Mouse (Mus musculus): ENCODE measurements around the gene Cep57l1. TPM values are rescaled to one million over a fixed set of nuclear protein-coding genes. Genes with fewer than 3 reads are reported as not detected.

Cep57l1 gene
- polyA plus RNA-seq, 1 experiment from 2014 or later = 24.8 TPM

DNA sequence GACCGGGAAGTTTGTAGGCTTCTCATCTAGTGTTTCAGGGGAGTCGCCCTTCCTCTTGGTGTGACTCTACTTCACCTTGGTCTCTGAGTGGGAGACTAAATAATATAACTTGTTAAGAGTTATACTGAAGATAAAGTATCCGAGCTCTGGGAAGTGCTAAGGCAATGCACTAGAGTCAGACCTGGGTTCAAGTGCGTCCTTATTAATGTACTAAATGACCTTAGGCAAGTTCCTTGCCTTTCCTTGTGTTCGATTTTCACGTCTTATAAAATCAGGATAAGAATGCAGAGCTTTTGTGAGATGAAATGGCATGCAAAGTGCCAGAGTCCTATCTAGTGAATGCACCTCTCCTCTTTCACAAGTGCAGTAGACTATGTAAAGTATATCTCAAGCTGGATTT, 2.9 kb upstream of the Cep57l1 start:
- H3K36me3 ChIP-seq = no peaks in the 10 kb centered on the region
- H3K9ac ChIP-seq = no peak overlapping the region
- no peaks in the 10 kb centered on the region for H3K27me3 ChIP-seq
- H3K4me3 ChIP-seq (replicated peaks) = peak overlapping the region; percentile 24
- no peaks in the 10 kb centered on the region for H3K9me3 ChIP-seq (replicated peaks)
- peaks cover 25% of the 10 kb centered on the region for H3K4me1 ChIP-seq
- no peak for ATAC-seq (replicated peaks; ENCODE audit: low FRiP score)
- peak overlapping the region; percentile 85 for H3K4me2 ChIP-seq
- no peak overlapping the region for H3K27ac ChIP-seq
- 61% methylated on average over 6 of the region's 6 CpGs for WGBS

DNA sequence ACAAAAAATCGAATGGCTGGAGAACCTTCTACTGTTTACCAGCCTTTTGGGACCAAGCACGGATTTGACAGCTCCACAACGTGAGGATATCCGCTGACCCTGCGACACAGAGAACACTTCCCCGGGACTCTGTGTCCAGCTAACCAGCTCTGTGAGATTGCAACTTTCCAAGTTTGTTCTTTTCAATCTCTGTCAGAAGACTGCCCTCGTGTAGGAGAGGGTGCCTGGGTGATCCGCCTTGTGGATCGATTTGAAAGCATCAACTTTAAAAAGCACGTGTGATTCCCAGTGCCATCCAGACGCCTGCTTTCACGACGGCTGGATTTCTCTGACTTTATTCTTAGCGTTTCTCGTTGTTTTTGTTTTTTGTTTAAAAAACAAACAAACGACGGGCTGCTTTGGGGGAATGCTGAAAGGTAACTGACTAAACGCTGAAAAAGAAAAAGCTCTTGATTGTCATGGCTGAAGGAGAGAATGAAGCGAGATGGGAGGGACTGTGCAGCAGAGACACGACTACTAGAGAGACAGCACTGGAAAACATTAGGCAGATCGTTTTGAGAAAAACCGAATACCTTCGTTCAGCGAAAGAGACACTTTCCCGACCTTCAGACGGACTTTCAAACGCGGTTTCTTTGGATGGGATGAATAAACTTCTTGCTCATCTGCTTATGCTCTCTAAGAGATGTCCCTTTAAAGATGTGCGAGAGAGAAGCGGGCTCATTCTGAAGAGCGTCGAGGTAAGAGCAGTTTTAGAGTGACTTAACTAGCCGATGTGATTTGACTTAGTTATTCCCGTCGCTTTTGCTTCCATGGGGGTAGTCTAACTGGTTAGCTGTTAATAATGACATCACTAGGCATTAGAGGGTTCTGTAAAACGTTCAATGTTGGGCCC, 1.1 kb upstream of the Cep57l1 start:
- WGBS = under 1% methylated on average over 36 of the region's 36 CpGs
- peak overlapping the region; percentile 64 for H3K9ac ChIP-seq

DNA sequence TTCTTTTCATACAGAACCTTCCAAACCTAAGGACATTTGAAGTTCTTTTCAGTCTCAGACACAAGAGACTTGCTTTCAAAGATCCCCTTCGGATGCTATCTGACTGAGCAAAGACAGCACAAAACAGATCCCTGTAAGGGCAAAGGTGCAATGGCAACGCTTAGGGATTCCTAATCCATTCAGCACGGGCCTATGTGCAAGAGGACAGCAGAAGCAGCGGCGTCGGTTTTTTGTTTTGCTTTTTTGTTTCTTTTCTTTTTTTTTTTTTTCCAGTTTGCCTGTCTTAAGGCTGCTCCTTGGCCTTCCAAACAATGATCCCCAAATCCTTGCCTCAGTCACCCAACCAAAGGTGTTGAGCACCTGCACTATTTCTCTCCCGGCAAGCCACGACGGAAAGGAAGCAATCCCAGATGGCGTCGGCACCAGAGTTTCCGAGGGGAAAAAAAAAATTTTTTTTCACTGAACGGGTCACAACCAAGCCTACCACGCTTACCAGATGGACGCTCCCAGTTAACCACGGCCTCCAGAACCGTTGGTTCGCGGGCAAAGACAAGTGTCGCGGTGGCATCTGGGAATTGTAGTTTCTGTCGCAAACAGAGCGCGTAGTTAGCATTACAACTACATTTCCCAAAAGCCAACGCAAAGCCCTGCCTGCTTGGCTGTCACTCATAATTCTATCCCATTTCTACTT, 446 bp downstream of the Cep57l1 start:
- H3K9me3 ChIP-seq (replicated peaks) = no peaks in the 10 kb centered on the region
- peaks cover 22% of the 10 kb centered on the region for H3K4me1 ChIP-seq
- WGBS = 3% methylated on average over 25 of the region's 25 CpGs
- H3K4me2 ChIP-seq = peak overlapping the region; percentile 85
- no peaks in the 10 kb centered on the region for H3K27me3 ChIP-seq
- H3K9ac ChIP-seq = peak overlapping the region; percentile 64
- H3K36me3 ChIP-seq = no peaks in the 10 kb centered on the region
- peak overlapping the region; percentile 95 for H3K27ac ChIP-seq
- peak; percentile 77 for ATAC-seq (replicated peaks; ENCODE audit: low FRiP score)
- peak overlapping the region; percentile 63 for H3K4me3 ChIP-seq (replicated peaks)

More for the DNA sequence above, 1.1 kb upstream of the Cep57l1 start:
- Histone ChIP-seq H3K27ac (peak overlapping the region; percentile 95), H3K27me3 (no peaks in the 10 kb centered on the region), H3K4me3 (replicated peaks) (peak overlapping the region; percentile 63), H3K9me3 (replicated peaks) (no peaks in the 10 kb centered on the region), H3K4me2 (peak overlapping the region; percentile 85), H3K4me1 (peaks cover 25% of the 10 kb centered on the region), H3K36me3 (no peaks in the 10 kb centered on the region)
- no peak for ATAC-seq (replicated peaks; ENCODE audit: low FRiP score)

DNA sequence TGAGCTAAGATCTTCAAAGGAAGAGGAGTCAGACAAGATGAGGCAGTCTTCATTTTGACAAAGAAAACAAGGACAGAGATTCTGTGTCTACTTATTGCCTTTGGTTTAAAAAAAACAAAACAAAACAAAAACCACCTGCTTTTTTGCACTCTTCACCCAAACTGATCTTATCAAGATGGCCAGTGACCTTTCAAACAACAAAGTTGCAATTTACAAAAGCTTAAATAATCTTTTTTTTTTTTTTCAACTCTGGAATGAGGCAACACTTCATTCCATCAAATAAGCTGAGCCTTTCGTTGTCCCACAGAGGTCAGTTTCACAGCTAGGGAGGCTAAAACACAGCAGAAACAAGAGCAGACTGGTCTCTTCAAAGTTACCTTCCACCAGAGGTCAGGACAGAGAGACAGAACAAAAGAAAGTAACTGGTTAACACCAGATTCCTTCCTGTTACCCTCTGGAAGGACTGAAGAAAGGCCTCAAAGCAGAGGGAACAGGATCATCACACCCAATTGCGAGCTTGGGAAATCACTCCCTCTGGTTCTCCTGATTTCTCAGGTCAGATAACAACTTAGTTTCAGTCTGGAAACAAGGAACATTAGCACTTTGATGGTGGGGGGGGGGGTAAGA, 3.8 kb downstream of the Cep57l1 start:
- Histone ChIP-seq H3K9ac (no peak overlapping the region), H3K9me3 (replicated peaks) (peaks cover 18% of the 10 kb centered on the region), H3K36me3 (peaks cover 23% of the 10 kb centered on the region), H3K27ac (no peak overlapping the region), H3K4me2 (no peak overlapping the region), H3K4me3 (replicated peaks) (no peak overlapping the region), H3K4me1 (0 out of 2 replicates have a peak, but pooled peaks cover 3% of the 10 kb centered on the region), H3K27me3 (no peaks in the 10 kb centered on the region)
- ATAC-seq (replicated peaks; ENCODE audit: low FRiP score) = no peak
- 70% methylated on average over 2 of the region's 2 CpGs for WGBS

DNA sequence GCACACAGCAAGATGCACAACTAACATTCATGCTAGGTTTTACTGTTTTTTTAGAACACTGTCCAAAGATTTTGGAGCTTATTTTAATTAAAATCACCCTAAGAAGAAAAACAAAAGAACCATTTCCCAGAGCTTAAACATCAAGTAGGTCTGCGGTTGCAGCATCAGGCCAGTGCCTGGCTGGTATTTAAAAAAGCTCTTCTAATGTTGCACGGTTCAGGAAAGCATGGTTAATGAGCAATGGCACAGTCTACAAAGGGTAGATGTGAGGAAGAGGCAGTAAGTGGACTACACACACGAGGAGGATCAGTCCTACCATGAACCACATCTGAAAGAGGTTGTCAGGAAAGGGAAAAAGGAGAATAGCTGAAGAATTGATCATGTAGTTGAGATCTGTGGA, 5.0 kb downstream of the Cep57l1 start:
- no peak overlapping the region for H3K9ac ChIP-seq
- WGBS = 65% methylated on average over 3 of the region's 3 CpGs
- H3K27ac ChIP-seq = no peak overlapping the region
- no peak overlapping the region for H3K4me3 ChIP-seq (replicated peaks)
- H3K36me3 ChIP-seq = peaks cover 34% of the 10 kb centered on the region
- no peak overlapping the region for H3K4me2 ChIP-seq
- H3K9me3 ChIP-seq (replicated peaks) = peaks cover 21% of the 10 kb centered on the region
- H3K27me3 ChIP-seq = no peaks in the 10 kb centered on the region
- ATAC-seq (replicated peaks; ENCODE audit: low FRiP score) = no peak
- 0 out of 2 replicates have a peak, but pooled peaks cover 3% of the 10 kb centered on the region for H3K4me1 ChIP-seq

DNA sequence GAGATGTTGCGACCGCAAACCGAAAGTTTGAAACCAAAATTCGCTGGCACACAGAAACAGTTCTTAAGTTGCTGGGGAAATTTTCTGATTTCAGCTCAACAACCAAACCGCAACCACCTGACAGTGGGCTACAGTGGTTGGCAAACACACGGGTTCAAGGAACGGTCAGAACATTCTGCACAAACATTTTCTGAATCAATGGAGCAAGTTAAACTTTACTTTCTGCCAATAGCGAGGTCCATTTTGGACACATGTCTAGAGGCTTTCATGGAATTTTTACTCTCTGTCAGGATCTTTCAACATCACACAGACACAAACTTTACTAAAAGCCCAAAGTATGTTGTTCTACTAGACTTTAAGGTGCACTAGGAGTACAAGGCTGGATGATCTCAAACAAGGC, 6.2 kb downstream of the Cep57l1 start:
- H3K36me3 ChIP-seq = peaks cover 47% of the 10 kb centered on the region
- H3K4me1 ChIP-seq = 0 out of 2 replicates have a peak, but pooled peaks cover 3% of the 10 kb centered on the region
- H3K4me2 ChIP-seq = no peak overlapping the region
- no peaks in the 10 kb centered on the region for H3K27me3 ChIP-seq
- no peak overlapping the region for H3K27ac ChIP-seq
- H3K4me3 ChIP-seq (replicated peaks) = no peak overlapping the region
- no peak overlapping the region for H3K9ac ChIP-seq
- WGBS = 95% methylated on average over 8 of the region's 8 CpGs
- no peak for ATAC-seq (replicated peaks; ENCODE audit: low FRiP score)
- H3K9me3 ChIP-seq (replicated peaks) = peaks cover 21% of the 10 kb centered on the region

DNA sequence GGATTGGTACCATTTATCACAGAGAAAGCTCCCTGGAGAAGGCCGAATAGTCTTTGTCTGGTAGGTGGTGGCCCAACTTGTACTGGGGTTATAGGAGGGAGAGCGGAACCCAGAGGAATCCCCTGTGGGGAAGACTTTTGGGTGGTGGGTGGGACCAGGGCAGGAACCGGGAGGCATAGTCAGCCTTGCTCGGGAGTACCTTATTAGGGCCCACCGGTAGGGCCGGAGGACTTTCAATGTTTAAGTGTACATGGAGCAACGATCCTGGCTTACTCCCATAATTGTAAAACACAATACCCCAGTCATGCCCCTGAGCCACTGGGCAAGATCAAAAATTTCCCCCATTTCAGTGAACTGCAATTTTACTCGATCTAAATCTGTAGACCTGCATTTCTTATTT, 12.4 kb downstream of the Cep57l1 start:
- no peak overlapping the region for H3K27ac ChIP-seq
- no peak overlapping the region for H3K9ac ChIP-seq
- ATAC-seq (replicated peaks; ENCODE audit: low FRiP score) = no peak
- peaks cover 22% of the 10 kb centered on the region for H3K9me3 ChIP-seq (replicated peaks)
- H3K27me3 ChIP-seq = no peaks in the 10 kb centered on the region
- H3K4me1 ChIP-seq = 0 out of 2 replicates have a peak, but pooled peaks cover 3% of the 10 kb centered on the region
- 96% methylated on average over 8 of the region's 8 CpGs for WGBS
- H3K36me3 ChIP-seq = peaks cover 58% of the 10 kb centered on the region
- no peak overlapping the region for H3K4me3 ChIP-seq (replicated peaks)
- no peak overlapping the region for H3K4me2 ChIP-seq

DNA sequence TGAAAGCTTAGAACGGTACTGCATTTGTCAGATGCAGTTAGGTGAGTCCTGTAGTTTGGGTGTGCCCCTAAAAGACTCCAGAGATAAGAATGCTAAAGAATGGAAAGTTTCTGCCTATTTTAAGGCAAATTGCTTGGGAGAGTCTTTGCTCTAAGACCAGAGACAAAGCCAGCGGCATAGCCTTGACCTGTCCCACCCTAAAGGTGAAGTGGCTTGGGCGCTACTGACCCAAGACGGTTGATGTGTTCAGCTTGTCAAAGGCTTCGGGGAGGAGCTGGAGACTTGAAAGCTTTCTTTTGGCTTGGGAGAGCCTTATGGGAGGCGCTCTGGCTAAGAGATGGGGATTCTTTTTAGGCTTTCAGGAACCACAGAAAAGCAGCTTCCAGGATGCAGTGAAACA, 17.3 kb downstream of the Cep57l1 start:
- Histone ChIP-seq H3K9ac (no peak overlapping the region), H3K4me3 (replicated peaks) (no peak overlapping the region), H3K4me2 (no peak overlapping the region), H3K36me3 (peaks cover 13% of the 10 kb centered on the region), H3K4me1 (no peaks in the 10 kb centered on the region), H3K27ac (no peak overlapping the region), H3K9me3 (replicated peaks) (peaks cover 10% of the 10 kb centered on the region), H3K27me3 (no peaks in the 10 kb centered on the region)
- no peak for ATAC-seq (replicated peaks; ENCODE audit: low FRiP score)
- 89% methylated on average over 6 of the region's 6 CpGs for WGBS

DNA sequence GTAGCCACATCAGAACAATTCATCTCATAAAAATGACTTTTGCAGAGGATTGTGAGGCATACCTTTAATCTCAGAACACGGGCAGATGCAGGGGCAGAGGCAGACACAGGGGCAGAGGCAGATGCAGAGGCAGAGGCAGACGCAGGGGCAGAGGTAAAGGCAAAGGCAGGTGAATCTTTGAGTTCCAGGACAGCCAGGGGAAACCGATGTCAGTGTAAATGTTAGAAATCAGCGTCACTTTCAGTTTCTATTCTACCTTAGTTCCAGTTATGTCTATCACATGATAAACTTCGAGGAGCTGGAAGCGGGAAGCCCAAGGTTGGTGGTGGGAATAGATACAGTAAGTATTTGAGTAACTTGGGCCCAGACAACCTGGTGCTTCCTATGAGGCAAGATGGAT, 42.4 kb downstream of the Cep57l1 start:
- 93% methylated on average over 6 of the region's 6 CpGs for WGBS
- Histone ChIP-seq H3K9me3 (replicated peaks) (no peaks in the 10 kb centered on the region), H3K27me3 (no peaks in the 10 kb centered on the region), H3K9ac (no peak overlapping the region), H3K27ac (no peak overlapping the region), H3K4me1 (no peaks in the 10 kb centered on the region), H3K4me3 (replicated peaks) (no peak overlapping the region), H3K4me2 (no peak overlapping the region), H3K36me3 (no peaks in the 10 kb centered on the region)
- no peak for ATAC-seq (replicated peaks; ENCODE audit: low FRiP score)

DNA sequence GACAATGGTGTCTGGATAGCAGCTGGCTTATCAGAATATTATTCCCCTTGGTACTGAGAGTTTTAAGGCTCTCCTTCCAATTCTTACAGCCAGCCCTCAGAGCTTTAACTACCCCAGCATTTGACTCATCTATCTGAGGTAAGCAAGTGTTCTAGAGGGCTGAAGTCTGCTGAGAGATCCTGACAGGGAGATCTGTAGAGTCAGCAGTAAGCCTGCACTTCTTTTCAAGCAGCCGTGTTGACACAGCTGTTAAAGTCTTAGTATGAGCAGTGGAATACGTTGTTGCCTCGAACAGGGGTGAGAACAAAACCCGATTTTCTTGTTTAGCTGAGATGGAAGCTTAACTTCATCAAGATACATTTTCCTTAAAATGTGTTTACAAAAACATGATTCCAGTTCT, 43.4 kb downstream of the Cep57l1 start:
- H3K36me3 ChIP-seq = no peaks in the 10 kb centered on the region
- no peaks in the 10 kb centered on the region for H3K27me3 ChIP-seq
- H3K4me3 ChIP-seq (replicated peaks) = no peak overlapping the region
- no peak overlapping the region for H3K9ac ChIP-seq
- 34% methylated on average over 4 of the region's 4 CpGs for WGBS
- no peaks in the 10 kb centered on the region for H3K4me1 ChIP-seq
- H3K4me2 ChIP-seq = no peak overlapping the region
- H3K27ac ChIP-seq = no peak overlapping the region
- no peaks in the 10 kb centered on the region for H3K9me3 ChIP-seq (replicated peaks)
- ATAC-seq (replicated peaks; ENCODE audit: low FRiP score) = no peak

DNA sequence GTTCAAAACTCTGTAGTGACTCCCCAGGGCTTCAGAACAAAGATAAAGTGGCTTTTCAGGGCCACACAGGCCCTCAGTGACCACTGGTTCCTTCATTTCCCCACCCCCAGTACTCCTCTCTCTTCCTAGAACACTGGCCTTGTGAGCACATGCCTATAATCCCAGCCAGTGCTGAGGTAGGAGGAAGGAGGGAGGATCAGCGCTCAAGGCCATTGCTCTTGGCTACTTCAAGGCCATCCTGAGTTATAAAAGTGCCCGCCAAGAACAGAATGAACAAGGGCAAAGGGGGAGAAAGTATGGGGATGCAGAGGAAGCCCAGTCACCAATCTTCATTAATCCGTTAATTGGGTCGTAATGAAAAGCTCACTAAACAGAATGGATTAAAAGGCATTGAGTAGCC, 44.1 kb downstream of the Cep57l1 start:
- H3K4me1 ChIP-seq = no peaks in the 10 kb centered on the region
- WGBS = 93% methylated on average over 4 of the region's 4 CpGs
- H3K9ac ChIP-seq = no peak overlapping the region
- H3K4me3 ChIP-seq (replicated peaks) = no peak overlapping the region
- no peaks in the 10 kb centered on the region for H3K9me3 ChIP-seq (replicated peaks)
- no peak overlapping the region for H3K27ac ChIP-seq
- no peak for ATAC-seq (replicated peaks; ENCODE audit: low FRiP score)
- no peak overlapping the region for H3K4me2 ChIP-seq
- H3K27me3 ChIP-seq = no peaks in the 10 kb centered on the region
- H3K36me3 ChIP-seq = no peaks in the 10 kb centered on the region

Data from kidney, embryonic 15.5 days (tissue).